Mouse (Mus musculus): ENCODE data around the gene Abcc10. TPM values are rescaled to one million over a fixed set of nuclear protein-coding genes. Genes with fewer than 3 reads are reported as not detected.

Abcc10 gene
- polyA plus RNA-seq, 1 experiment from 2014 or later, result 6.3 TPM

DNA sequence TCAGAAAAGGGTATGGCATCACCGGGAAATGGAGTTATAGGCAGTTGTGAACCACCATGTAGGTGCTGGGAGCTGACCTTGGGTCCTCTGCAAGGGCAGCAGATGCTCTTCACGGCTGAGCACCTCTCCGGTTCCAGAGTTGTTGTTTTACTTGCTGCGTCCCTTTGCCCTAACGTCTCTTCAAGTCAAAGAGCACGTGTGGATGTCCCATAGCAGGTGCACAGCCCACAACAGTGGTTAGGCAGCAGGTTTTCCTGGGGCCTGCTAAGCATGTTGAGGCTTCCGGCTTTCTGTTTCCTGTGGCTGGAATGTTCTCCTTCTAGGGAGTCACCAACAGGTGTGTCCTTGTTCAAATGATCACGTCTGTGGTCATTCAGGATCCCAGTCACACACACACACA, 44.2 kb downstream of the Abcc10 start:
- Histone ChIP-seq H3K27ac (peak overlapping the region; percentile 91; the same call in 1 of the 2 replicates), H3K9me3 (replicated peaks) (no peaks in the 10 kb centered on the region), H3K4me1 (peaks cover 52% of the 10 kb centered on the region), H3K4me3 (replicated peaks) (no peak overlapping the region), H3K9ac (no peak overlapping the region), H3K27me3 (no peaks in the 10 kb centered on the region), H3K36me3 (peaks cover 20% of the 10 kb centered on the region), H3K4me2 (no peak overlapping the region)
- WGBS, result 70% methylated on average over 8 of the region's 8 CpGs
- ATAC-seq (replicated peaks; ENCODE audit: low FRiP score), result no peak

DNA sequence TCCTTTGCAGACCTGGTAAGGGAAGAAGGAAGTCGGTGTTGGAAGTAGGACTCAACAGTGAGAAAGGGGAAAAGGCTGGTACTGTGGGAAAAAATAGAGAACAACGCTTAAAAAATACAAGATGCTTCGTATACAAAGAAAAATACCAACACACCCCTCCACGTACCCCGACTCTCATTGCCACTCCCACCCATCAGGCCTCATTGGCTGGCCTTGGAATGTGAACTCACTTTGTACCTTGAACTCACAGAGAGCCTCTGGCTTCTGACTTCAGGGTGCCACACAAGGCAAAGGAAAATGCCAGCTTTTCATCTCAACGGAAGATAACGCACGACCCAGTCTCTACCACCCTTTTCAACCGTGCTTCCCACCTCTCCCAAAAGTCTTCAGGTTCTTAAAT, 45.0 kb downstream of the Abcc10 start:
- Histone ChIP-seq H3K27ac (peak overlapping the region; percentile 91), H3K4me1 (peaks cover 48% of the 10 kb centered on the region), H3K4me3 (replicated peaks) (peak overlapping the region; percentile 69), H3K4me2 (peak overlapping the region; percentile 80), H3K27me3 (no peaks in the 10 kb centered on the region), H3K9ac (no peak overlapping the region), H3K9me3 (replicated peaks) (no peaks in the 10 kb centered on the region), H3K36me3 (peaks cover 28% of the 10 kb centered on the region)
- ATAC-seq (replicated peaks; ENCODE audit: low FRiP score), result peak; percentile 47
- 22% methylated on average over 9 of the region's 9 CpGs for WGBS

DNA sequence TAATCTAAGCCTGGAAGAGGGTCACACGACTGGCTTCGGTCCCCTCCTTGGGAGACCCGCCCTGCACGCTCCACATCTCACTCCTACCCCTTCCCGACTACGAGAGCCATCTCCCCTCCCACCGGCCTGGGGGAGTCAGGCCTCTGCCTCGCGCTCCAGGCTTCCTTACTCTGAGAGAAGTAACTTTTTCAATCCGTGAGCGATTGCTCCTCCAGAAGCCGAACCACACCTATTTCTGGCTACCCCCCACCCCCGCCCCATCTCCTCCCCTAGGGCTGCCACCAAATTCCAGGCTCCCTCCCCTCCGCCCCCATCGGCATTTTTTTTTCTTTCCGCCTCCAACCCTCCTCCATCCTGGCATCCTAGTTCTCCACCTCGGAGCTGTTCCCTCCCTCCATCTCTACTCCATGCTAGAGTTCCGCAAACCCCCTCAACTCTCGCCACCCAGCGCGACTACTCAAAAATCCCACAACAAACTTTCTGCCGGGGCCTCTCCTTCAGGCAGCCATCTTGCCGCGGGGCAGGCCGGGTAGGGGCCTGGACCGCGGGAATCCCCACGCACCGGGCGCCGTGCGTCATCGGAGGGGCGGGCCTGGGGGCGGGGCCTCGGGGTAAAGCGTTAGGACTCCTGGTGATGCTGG, 45.5 kb downstream of the Abcc10 start, which contains the start of gene Tjap1:
TSS of gene Tjap1 (minus strand) at position 544 of the 641 bp plus-strand sequence.
- Histone ChIP-seq H3K36me3 (peaks cover 33% of the 10 kb centered on the region), H3K9ac (peak within 1 kb of the TSS; percentile 82), H3K4me1 (peaks cover 43% of the 10 kb centered on the region), H3K4me2 (peak within 1 kb of the TSS; percentile 80), H3K4me3 (replicated peaks) (peak within 1 kb of the TSS; percentile 69), H3K9me3 (replicated peaks) (no peaks in the 10 kb centered on the region), H3K27me3 (no peaks in the 10 kb centered on the region), H3K27ac (peak within 1 kb of the TSS; percentile 91)
- under 1% methylated on average over 36 of the region's 37 CpGs for WGBS
- ATAC-seq (replicated peaks; ENCODE audit: low FRiP score), result peak; percentile 97

DNA sequence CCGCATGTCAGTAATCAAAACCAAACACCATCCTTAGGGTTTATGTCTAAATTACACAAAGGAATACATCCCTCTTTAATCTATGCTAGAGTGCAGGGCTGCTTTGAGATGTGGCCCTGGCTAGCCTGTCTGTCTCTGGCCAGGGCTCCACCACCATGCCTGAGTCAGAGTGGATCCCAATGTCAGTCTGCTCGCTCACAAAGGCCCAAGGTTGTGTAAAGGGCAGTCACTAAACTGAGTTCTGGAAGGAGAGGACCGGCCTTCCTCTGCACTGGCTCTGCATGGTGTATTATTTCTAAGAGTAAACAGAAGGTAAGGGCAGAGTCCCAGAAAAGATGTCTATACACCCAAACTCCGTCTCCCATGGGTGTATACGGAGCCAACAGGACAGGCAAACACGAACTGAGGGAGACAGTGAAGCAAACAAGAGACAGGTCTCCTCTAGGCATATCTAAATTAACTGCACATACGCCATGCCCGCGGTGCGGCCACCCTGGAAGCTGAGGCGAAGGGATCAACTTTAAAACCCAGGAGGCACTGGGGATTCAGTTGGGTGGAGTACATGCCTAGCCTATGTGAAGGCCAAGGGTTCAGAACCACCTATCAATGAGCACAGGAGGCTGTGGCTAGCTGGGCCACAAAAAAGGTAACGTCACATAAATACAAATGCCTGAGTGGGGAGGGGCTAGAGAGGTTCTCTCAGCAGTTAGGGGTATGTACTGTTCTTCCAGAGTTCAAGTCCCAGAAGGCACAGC, 50.0 kb downstream of the Abcc10 start:
- H3K36me3 ChIP-seq, result peaks cover 68% of the 10 kb centered on the region
- H3K4me2 ChIP-seq, result no peak overlapping the region
- WGBS, result 91% methylated on average over 12 of the region's 12 CpGs
- H3K27me3 ChIP-seq, result no peaks in the 10 kb centered on the region
- ATAC-seq (replicated peaks; ENCODE audit: low FRiP score), result no peak
- no peak overlapping the region for H3K4me3 ChIP-seq (replicated peaks)
- H3K27ac ChIP-seq, result no peak overlapping the region
- peaks cover 26% of the 10 kb centered on the region for H3K4me1 ChIP-seq
- no peaks in the 10 kb centered on the region for H3K9me3 ChIP-seq (replicated peaks)
- H3K9ac ChIP-seq, result no peak overlapping the region

DNA sequence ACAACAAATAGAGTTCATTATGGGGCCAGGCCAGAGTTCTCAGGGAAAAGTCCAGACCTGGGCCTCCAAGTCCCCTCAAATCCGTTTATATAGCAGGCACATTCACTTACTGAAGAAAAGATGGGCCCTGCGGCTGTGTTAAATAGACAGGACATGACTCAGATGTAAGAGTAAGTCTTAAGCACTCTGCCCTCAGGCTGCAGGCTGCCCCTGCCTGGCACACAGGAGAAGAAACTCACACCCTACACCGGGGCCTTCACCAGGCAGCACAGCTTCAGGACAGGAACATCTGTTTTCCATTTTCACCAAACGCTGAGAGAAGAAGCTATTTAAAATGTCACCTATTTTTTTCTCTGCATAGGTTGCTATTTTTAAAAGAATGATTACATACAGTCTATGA, 50.6 kb downstream of the Abcc10 start:
- H3K27me3 ChIP-seq, result no peaks in the 10 kb centered on the region
- H3K9me3 ChIP-seq (replicated peaks), result no peaks in the 10 kb centered on the region
- H3K4me3 ChIP-seq (replicated peaks), result no peak overlapping the region
- no peak overlapping the region for H3K9ac ChIP-seq
- H3K36me3 ChIP-seq, result peaks cover 74% of the 10 kb centered on the region
- H3K4me2 ChIP-seq, result no peak overlapping the region
- no peak overlapping the region for H3K27ac ChIP-seq
- WGBS, result 68% methylated on average over 4 of the region's 4 CpGs
- no peak for ATAC-seq (replicated peaks; ENCODE audit: low FRiP score)
- peaks cover 24% of the 10 kb centered on the region for H3K4me1 ChIP-seq

DNA sequence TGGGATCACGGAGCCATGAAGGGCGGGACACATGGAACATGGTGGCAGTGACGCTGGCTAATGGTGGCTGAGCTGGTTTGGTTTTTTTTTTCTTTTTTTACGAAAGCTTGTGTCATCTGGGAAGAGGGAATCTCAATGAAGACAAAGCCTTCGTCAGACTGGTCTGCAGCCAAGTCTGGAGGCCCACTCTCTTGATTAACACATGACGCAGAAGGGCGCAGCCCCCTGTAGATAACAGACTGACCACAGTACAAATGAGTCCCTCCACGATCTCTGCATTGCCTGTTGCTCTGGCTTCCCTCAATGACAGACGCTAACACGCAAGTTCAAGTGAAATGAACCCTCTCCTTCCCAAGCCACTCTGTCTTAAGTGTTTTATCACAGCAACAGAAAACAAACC, 52.6 kb downstream of the Abcc10 start:
- WGBS, result 90% methylated on average over 10 of the region's 10 CpGs
- peaks cover 5% of the 10 kb centered on the region; the same call in 1 of the 2 replicates for H3K4me1 ChIP-seq

DNA sequence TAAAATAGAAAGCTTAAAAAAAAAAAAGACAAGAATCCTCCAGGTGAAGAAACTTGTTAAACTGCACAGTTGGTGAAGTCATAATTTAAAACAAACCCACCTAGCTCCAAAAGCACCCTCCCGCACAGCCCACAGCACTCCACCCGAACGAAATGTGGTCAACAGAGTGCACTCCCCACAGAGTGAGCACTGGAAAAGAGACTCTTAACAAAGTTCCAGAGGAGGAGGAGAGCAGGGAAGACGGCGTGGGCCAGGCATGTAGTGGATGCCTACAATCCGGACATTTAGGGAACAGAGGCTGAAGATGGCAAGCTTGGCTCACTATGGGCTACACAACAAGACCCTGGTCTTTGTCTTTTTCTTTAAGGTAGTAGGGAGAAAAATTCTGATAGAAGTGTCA, 53.1 kb downstream of the Abcc10 start:
- H3K27ac ChIP-seq, result no peak overlapping the region
- H3K9ac ChIP-seq, result no peak overlapping the region
- H3K27me3 ChIP-seq, result no peaks in the 10 kb centered on the region
- no peak overlapping the region for H3K4me3 ChIP-seq (replicated peaks)
- WGBS, result 94% methylated on average over 6 of the region's 6 CpGs
- no peak overlapping the region for H3K4me2 ChIP-seq
- no peak for ATAC-seq (replicated peaks; ENCODE audit: low FRiP score)
- H3K9me3 ChIP-seq (replicated peaks), result no peaks in the 10 kb centered on the region
- peaks cover 87% of the 10 kb centered on the region for H3K36me3 ChIP-seq
- 0 out of 2 replicates have a peak, but pooled peaks cover 2% of the 10 kb centered on the region for H3K4me1 ChIP-seq

More for the DNA sequence above, 52.6 kb downstream of the Abcc10 start:
- Histone ChIP-seq H3K27me3 (no peaks in the 10 kb centered on the region), H3K4me2 (no peak overlapping the region), H3K9me3 (replicated peaks) (no peaks in the 10 kb centered on the region), H3K36me3 (peaks cover 87% of the 10 kb centered on the region), H3K9ac (no peak overlapping the region), H3K4me3 (replicated peaks) (no peak overlapping the region), H3K27ac (no peak overlapping the region)
- no peak for ATAC-seq (replicated peaks; ENCODE audit: low FRiP score)

DNA sequence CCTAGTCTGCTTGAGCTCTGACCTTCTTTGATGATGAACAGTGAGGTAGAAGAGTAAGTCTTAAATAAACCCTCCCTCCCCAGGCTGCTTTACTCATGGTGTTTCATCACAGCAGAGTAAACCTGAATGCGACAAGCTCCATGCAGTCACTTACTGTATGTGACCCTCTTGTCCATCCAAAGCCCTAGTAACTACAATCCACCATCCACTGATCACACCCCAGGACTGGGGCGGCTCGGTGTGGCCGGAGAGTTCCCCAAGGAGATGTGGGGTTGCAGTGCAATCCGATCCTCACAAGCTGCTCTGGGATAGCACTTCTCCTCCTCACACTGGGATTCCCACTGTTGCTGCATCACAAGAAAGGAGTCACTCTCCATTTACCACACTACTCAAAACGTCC, 53.7 kb downstream of the Abcc10 start:
- Histone ChIP-seq H3K9me3 (replicated peaks) (no peaks in the 10 kb centered on the region), H3K27ac (no peak overlapping the region), H3K4me1 (0 out of 2 replicates have a peak, but pooled peaks cover 5% of the 10 kb centered on the region), H3K4me2 (no peak overlapping the region), H3K36me3 (peaks cover 87% of the 10 kb centered on the region), H3K4me3 (replicated peaks) (no peak overlapping the region), H3K27me3 (no peaks in the 10 kb centered on the region), H3K9ac (no peak overlapping the region)
- no peak for ATAC-seq (replicated peaks; ENCODE audit: low FRiP score)
- 50% methylated on average over 6 of the region's 6 CpGs for WGBS

DNA sequence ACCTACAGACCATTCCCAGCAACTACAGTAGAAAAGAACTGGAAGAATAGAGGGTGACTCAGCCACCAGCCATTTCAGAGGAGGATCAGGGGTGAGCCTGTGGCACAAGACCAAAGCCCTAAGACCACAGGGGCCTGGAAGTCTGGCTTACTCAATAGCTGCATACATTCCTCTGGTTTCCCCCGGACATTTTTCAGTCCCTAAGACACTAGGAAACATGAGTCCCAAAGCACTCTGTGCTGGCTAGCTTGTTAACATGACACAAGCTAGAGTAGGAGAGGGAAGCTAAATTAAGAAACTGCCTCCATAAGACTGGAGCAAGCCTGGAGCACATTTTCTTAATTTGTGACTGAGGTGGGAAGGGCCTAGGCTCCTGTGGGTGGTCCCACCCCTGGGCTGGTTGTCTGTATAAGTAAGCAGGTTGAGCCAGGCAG, 54.3 kb downstream of the Abcc10 start:
- no peaks in the 10 kb centered on the region for H3K27me3 ChIP-seq
- no peak overlapping the region for H3K4me3 ChIP-seq (replicated peaks)
- no peak overlapping the region for H3K27ac ChIP-seq
- WGBS, result 63% methylated on average over 1 of the region's 1 CpGs
- ATAC-seq (replicated peaks; ENCODE audit: low FRiP score), result no peak
- no peaks in the 10 kb centered on the region for H3K9me3 ChIP-seq (replicated peaks)
- H3K4me2 ChIP-seq, result no peak overlapping the region
- H3K4me1 ChIP-seq, result 0 out of 2 replicates have a peak, but pooled peaks cover 5% of the 10 kb centered on the region
- peaks cover 87% of the 10 kb centered on the region for H3K36me3 ChIP-seq
- H3K9ac ChIP-seq, result no peak overlapping the region

DNA sequence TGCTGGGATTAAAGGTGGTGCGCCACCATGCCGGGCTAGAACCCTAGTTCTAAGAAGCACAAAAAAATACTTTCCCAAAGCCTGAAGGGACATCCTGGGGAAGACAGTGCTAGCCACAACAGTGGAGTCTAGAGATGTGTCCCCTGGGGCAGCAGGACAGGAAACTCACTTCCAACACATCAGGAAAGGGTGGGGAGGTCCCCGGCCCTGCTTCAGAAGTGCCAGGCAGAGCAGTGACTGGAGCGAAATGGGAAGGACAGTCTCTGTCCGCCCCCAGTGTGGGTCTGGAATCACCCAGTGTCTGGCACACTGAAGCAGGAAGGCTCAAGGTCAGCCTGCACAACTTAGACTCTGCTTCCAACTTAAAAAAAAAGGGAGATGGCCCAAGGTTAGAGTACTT, 55.5 kb downstream of the Abcc10 start:
- Histone ChIP-seq H3K4me1 (0 out of 2 replicates have a peak, but pooled peaks cover 5% of the 10 kb centered on the region), H3K27me3 (no peaks in the 10 kb centered on the region), H3K27ac (no peak overlapping the region), H3K36me3 (peaks cover 84% of the 10 kb centered on the region), H3K4me2 (no peak overlapping the region), H3K4me3 (replicated peaks) (no peak overlapping the region), H3K9me3 (replicated peaks) (no peaks in the 10 kb centered on the region), H3K9ac (no peak overlapping the region)
- 80% methylated on average over 5 of the region's 5 CpGs for WGBS
- ATAC-seq (replicated peaks; ENCODE audit: low FRiP score), result no peak

DNA sequence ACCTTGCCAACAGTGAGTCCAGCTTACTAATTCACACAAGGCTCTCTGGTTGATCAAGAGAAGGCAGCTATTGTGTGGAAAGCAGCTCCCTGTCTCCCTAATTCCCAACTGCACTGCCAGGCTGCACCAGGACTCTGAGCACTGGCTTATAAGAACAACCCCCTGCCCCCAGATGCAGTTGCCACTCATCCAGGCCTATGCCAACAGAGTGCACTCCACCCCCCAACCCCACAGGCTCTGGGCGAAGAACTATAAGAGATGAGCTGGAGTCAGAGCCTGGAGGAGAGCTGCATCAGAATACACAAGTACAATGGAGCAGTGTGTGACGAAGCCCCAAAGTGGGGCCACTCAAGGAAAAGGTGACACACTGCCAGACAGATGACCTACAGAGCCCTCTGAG, 56.1 kb downstream of the Abcc10 start:
- no peak for ATAC-seq (replicated peaks; ENCODE audit: low FRiP score)
- Histone ChIP-seq H3K9ac (no peak overlapping the region), H3K36me3 (peaks cover 82% of the 10 kb centered on the region), H3K27me3 (no peaks in the 10 kb centered on the region), H3K4me3 (replicated peaks) (no peak overlapping the region), H3K4me2 (no peak overlapping the region), H3K9me3 (replicated peaks) (no peaks in the 10 kb centered on the region), H3K4me1 (peaks cover 8% of the 10 kb centered on the region; the same call in 1 of the 2 replicates), H3K27ac (no peak overlapping the region)
- WGBS, result 88% methylated on average over 2 of the region's 2 CpGs

DNA sequence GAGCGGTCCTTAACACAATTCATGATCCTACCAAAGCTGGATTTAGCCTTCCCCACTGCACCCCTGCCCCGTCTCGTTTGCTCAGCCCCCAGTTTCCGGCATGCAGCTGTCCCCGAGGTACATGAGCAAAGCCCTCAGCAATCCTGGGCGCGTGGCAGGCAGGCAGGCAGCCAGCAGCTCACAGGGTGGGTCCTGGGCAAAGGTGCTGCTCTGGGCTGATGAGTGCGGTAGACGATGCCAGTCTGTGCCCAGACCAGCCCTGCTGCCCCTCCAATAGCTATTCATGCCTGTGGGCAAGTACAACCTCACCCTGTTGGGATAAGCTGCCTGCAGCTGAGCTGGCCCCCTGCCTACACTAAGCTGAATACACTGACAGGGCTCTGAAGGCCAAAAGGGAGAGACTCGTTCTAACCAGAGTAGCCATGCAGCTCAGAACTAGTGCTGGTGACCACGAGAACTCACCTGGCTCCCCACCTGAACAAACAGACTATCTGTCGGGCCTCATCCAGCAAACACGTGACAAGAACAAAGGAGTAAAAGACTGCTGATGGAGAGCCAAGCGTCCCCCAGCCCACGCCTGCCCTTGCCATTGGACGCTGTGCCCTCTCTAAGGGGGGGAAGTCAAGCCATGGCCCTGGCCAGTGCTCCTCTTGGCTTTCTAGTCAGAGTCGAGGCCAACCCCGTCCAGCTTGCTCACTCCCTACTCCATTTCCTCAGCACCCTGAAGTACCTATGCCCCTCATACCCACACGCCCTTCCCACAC, 58.2 kb downstream of the Abcc10 start:
- Histone ChIP-seq H3K4me1 (peaks cover 18% of the 10 kb centered on the region), H3K4me2 (no peak overlapping the region), H3K9ac (no peak overlapping the region), H3K4me3 (replicated peaks) (no peak overlapping the region), H3K36me3 (peaks cover 85% of the 10 kb centered on the region), H3K27ac (no peak overlapping the region), H3K9me3 (replicated peaks) (no peaks in the 10 kb centered on the region), H3K27me3 (no peaks in the 10 kb centered on the region)
- WGBS, result 80% methylated on average over 19 of the region's 19 CpGs
- no peak for ATAC-seq (replicated peaks; ENCODE audit: low FRiP score)
